Mouse (Mus musculus) testis, adult 2 months (tissue): Measurements from ENCODE around the gene Praf2. TPM values are rescaled to one million over a fixed set of nuclear protein-coding genes. Genes with fewer than 3 reads are reported as not detected.

Experiments
- H3K27ac ChIP-seq: fragments of 200-500 bp; 2 replicates; pipeline ENCODE4 v1.5.1; 2012; ENCODE audit warnings: low read depth, low read length; ENCODE audit not compliant: control insufficient read depth, insufficient read depth
- H3K27me3 ChIP-seq: fragments of 200-500 bp; 2 replicates; pipeline ENCODE4 v1.6.1; 2012; ENCODE audit warnings: mild to moderate bottlenecking, low read length, moderate library complexity; ENCODE audit not compliant: control insufficient read depth, insufficient read depth
- H3K36me3 ChIP-seq: fragments of 200-500 bp; 2 replicates; pipeline ENCODE4 v1.6.1; 2012; ENCODE audit warnings: mild to moderate bottlenecking, low read length; ENCODE audit not compliant: control insufficient read depth, insufficient read depth
- H3K4me1 ChIP-seq: fragments of 200-500 bp; 2 replicates; pipeline ENCODE4 v1.6.1; 2012; ENCODE audit warnings: low read length; ENCODE audit not compliant: control insufficient read depth, insufficient read depth
- H3K4me3 ChIP-seq: fragments of 200-500 bp; 2 replicates; pipeline ENCODE4 v1.5.1; 2012; ENCODE audit warnings: low read depth, mild to moderate bottlenecking, low read length, moderate library complexity, mixed read lengths; ENCODE audit not compliant: control insufficient read depth
- CTCF ChIP-seq: fragments of 200-500 bp; IDR thresholded peaks from 2 replicates; pipeline ENCODE4 v1.5.1; 2012; ENCODE audit warnings: low read depth, mild to moderate bottlenecking, inconsistent platforms, low read length, moderate library complexity; ENCODE audit not compliant: control insufficient read depth, insufficient read depth, insufficient replicate concordance
- POLR2A ChIP-seq: fragments of 200-500 bp; IDR thresholded peaks from 2 replicates; pipeline ENCODE4 v1.6.1; 2012; ENCODE audit warnings: low read depth, mild to moderate bottlenecking, inconsistent platforms, low read length, moderate library complexity; ENCODE audit not compliant: control insufficient read depth
- polyA plus RNA-seq: library from polyadenylated mRNA; depleted of rRNA; stranded (reverse); fragments of >200 nt; gene quantifications from 2 replicates; pipeline ENCODE4 v1.2.3, GENCODE M21; 2012; rRNA removed

The Praf2 gene
- polyA plus RNA-seq, 1 experiment = 1.5 TPM

DNA sequence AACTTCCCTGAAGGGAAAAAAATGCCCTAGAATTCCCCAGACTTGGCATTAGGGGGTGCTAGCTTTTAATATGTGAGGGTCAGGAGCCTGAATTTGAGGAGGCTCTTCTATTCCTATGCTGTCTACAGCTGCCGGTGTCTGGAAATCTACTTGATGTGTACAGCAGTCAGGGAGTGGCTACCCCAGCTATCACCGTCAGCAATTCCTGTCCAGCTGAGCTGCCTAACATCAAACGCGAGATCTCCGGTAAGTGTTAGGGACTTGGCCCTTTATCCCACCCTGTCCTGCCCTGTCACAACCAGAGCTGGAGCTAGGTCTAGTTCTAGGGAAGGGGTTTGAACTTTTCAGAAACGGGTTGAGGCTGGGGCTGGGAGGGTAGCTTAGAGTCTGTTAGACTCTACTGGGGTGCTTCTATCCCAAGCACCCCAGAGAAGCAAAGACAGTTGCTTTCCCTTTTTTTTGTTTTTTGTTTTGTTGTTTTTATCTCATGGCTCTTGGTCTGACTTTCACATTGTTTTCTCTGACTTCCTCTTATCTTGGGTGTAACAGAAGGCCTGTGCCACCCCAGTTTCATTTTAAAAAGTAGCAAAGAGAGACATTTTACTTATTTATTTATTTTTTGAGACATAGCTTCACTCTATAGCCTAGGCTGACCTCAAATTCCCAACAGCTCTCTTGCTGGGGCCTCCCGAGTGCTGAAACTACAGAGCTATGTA lies 41.2 kb downstream of the Praf2 start:
- H3K27me3 ChIP-seq = no peaks in the 10 kb centered on the region
- no peaks in the 10 kb centered on the region for H3K36me3 ChIP-seq
- H3K27ac ChIP-seq = no peak overlapping the region

GRCm38 (mm10) chrX:7772766-7773165 lies 44.5 kb downstream of the Praf2 start:
- TF ChIP-seq CTCF (no peak), POLR2A (no peak)
- no peaks in the 10 kb centered on the region for H3K4me1 ChIP-seq
- H3K27ac ChIP-seq = no peak overlapping the region
- no peaks in the 10 kb centered on the region for H3K27me3 ChIP-seq
- H3K36me3 ChIP-seq = no peaks in the 10 kb centered on the region
- H3K4me3 ChIP-seq = no peak overlapping the region

More for the DNA sequence above, 41.2 kb downstream of the Praf2 start:
- TF ChIP-seq CTCF (no peak), POLR2A (no peak)
- Histone ChIP-seq H3K4me1 (peaks cover 7% of the 10 kb centered on the region), H3K4me3 (no peak overlapping the region)

DNA sequence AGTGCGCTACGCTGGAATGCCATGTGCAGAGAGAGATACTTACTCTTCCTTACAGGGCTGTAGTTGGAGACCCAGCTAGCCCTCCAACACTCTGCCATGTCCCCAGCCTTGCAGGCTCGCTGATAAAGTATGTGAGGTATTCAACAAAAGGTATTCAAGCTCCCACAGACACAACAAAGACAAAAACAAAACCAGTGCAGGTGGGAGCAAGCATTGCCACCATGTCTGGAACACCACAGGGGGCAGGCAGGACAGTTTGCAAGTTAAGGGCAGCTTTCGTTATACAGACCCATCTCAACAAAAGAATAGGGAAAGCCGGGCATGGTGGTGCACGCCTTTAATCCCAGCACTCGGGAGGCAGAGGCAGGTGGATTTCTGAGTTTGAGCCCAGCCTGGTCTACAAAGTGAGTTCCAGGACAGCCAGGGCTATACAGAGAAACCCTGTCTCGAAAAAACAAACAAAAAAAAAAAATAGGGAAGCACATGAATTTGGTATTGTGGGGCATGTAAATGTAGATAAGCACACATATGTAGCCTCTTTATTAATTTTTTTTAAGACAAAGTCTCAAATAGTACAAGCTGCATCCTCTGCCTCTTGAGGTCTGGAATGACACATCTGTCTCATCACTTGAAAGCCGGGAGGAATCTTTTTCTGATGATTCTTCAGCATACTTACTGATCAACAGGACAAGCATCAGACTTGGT lies 47.4 kb downstream of the Praf2 start:
- TF ChIP-seq CTCF = no peak
- TF ChIP-seq POLR2A = no peak
- Histone ChIP-seq H3K27ac (no peak overlapping the region), H3K36me3 (no peaks in the 10 kb centered on the region), H3K4me1 (no peaks in the 10 kb centered on the region), H3K4me3 (no peak overlapping the region), H3K27me3 (no peaks in the 10 kb centered on the region)

GRCm38 (mm10) chrX:7776329-7777082 lies 48.3 kb downstream of the Praf2 start:
- TF ChIP-seq CTCF (peak; percentile 30; the same call in 1 of the 2 replicates), POLR2A (no peak)
- no peaks in the 10 kb centered on the region for H3K27me3 ChIP-seq
- H3K4me3 ChIP-seq = no peak overlapping the region
- no peaks in the 10 kb centered on the region for H3K36me3 ChIP-seq
- no peak overlapping the region for H3K27ac ChIP-seq
- H3K4me1 ChIP-seq = no peaks in the 10 kb centered on the region

GRCm38 (mm10) chrX:7778450-7779244 lies 50.4 kb downstream of the Praf2 start:
- no peaks in the 10 kb centered on the region for H3K36me3 ChIP-seq
- no peak overlapping the region; the same call in 1 of the 2 replicates for H3K27ac ChIP-seq
- H3K27me3 ChIP-seq = no peaks in the 10 kb centered on the region
- no peak overlapping the region for H3K4me3 ChIP-seq
- no peak for TF ChIP-seq POLR2A
- no peak for TF ChIP-seq CTCF
- H3K4me1 ChIP-seq = no peaks in the 10 kb centered on the region

GRCm38 (mm10) chrX:7779294-7779693 lies 51.1 kb downstream of the Praf2 start:
- no peak overlapping the region for H3K4me3 ChIP-seq
- H3K27ac ChIP-seq = 0 out of 2 replicates have a peak overlapping the region, but pooled peaks have one; percentile 13
- TF ChIP-seq CTCF (no peak), POLR2A (no peak)
- H3K4me1 ChIP-seq = no peaks in the 10 kb centered on the region
- no peaks in the 10 kb centered on the region for H3K27me3 ChIP-seq
- no peaks in the 10 kb centered on the region for H3K36me3 ChIP-seq

Other genes with a start within 250 kb of the Praf2 start
- 0.23 and 0.26 TPM in 2 replicates for gene Foxp3, start 154.8 kb upstream of the Praf2 start, polyA plus RNA-seq
- 3.0 and 3.1 TPM in 2 replicates for gene Ppp1r3f, start 154.2 kb upstream of the Praf2 start, polyA plus RNA-seq
- 1.4 and 1.8 TPM in 2 replicates for gene Ccdc22, start 122.9 kb upstream of the Praf2 start, polyA plus RNA-seq
- gene Cacna1f, start 121.4 kb upstream of the Praf2 start, polyA plus RNA-seq = 0.09 and 0.11 TPM in 2 replicates
- gene Syp, start 90.0 kb upstream of the Praf2 start, polyA plus RNA-seq = 0.28 and 0.33 TPM in 2 replicates
- gene Prickle3, start 71.2 kb upstream of the Praf2 start, polyA plus RNA-seq = 1.1 and 1.5 TPM in 2 replicates
- 6.2 and 12.9 TPM in 2 replicates for gene Plp2, start 57.0 kb upstream of the Praf2 start, polyA plus RNA-seq
- gene Magix, start 47.2 kb upstream of the Praf2 start, polyA plus RNA-seq = 0.17 and 0.21 TPM in 2 replicates
- 3.8 and 4.0 TPM in 2 replicates for gene Gpkow, start 31.3 kb upstream of the Praf2 start, polyA plus RNA-seq
- 8.0 and 9.4 TPM in 2 replicates for gene Wdr45, start 14.1 kb upstream of the Praf2 start, polyA plus RNA-seq
- gene Gm45208, start 6.2 kb upstream of the Praf2 start, polyA plus RNA-seq = 0.32 and 0.40 TPM in 2 replicates
- 1.8 and 3.2 TPM in 2 replicates for gene Ccdc120, start 22.5 kb downstream of the Praf2 start, polyA plus RNA-seq
- 11.9 and 14.2 TPM in 2 replicates for gene Tfe3, start 34.1 kb downstream of the Praf2 start, polyA plus RNA-seq
- gene Gripap1, start 61.3 kb downstream of the Praf2 start, polyA plus RNA-seq = 11.3 and 11.9 TPM in 2 replicates
- gene Kcnd1, start 93.8 kb downstream of the Praf2 start, polyA plus RNA-seq = 0.79 and 1.3 TPM in 2 replicates
- 7.0 and 8.2 TPM in 2 replicates for gene Otud5, start 112.9 kb downstream of the Praf2 start, polyA plus RNA-seq
- 4.5 and 4.6 TPM in 2 replicates for gene Pim2, start 149.8 kb downstream of the Praf2 start, polyA plus RNA-seq
- gene Slc35a2, start 155.6 kb downstream of the Praf2 start, polyA plus RNA-seq = 19.8 and 22.3 TPM in 2 replicates
- 6.9 and 7.2 TPM in 2 replicates for gene Pqbp1, start 170.8 kb downstream of the Praf2 start, polyA plus RNA-seq
- gene Timm17b, start 170.9 kb downstream of the Praf2 start, polyA plus RNA-seq = 19.0 and 21.0 TPM in 2 replicates
- not detected in 2 replicates for gene Gm10491, start 179.4 kb downstream of the Praf2 start, polyA plus RNA-seq
- gene Gm10490, start 181.1 kb downstream of the Praf2 start, polyA plus RNA-seq = not detected in 2 replicates
- gene Pcsk1n, start 191.4 kb downstream of the Praf2 start, polyA plus RNA-seq = 8.2 and 10.0 TPM in 2 replicates
- 0.32 and 0.41 TPM in 2 replicates for gene Eras, start 200.2 kb downstream of the Praf2 start, polyA plus RNA-seq
- gene Hdac6, start 219.4 kb downstream of the Praf2 start, polyA plus RNA-seq = 63.1 and 65.4 TPM in 2 replicates
- gene Gata1, start 249.6 kb downstream of the Praf2 start, polyA plus RNA-seq = 16.8 and 22.1 TPM in 2 replicates